Mouse (Mus musculus) ES-E14 (cell line): Measurements from ENCODE around the gene Borcs5. TPM values are rescaled to one million over a fixed set of nuclear protein-coding genes. Genes with fewer than 3 reads are reported as not detected.

Source experiments
- DNase-seq: peaks from one replicate; pipeline ENCODE4 v3.0.0-alpha.2; 2013; ENCODE audit warnings: low read depth, low spot score
- H3K27ac ChIP-seq: 2 replicates; pipeline ENCODE4 v1.5.1; 2012; ENCODE audit warnings: low read depth, mild to moderate bottlenecking, low read length, moderate library complexity, mixed read lengths; ENCODE audit not compliant: poor library complexity, insufficient read depth, severe bottlenecking
- H3K36me3 ChIP-seq: 2 replicates; pipeline ENCODE4 v1.6.1; 2012; ENCODE audit warnings: mild to moderate bottlenecking, low read length, moderate library complexity, mixed read lengths; ENCODE audit not compliant: control insufficient read depth, poor library complexity, insufficient read depth, severe bottlenecking
- H3K4me1 ChIP-seq, 2 experiments: fragments of 150-350 bp in 1 of 2; sonication (generic) in 1 of 2; 2 replicates each; pipeline ENCODE4 v1.6.1; 2012; ENCODE audit warnings: low read length in 2 of 2, mild to moderate bottlenecking in 1 of 2, mixed read lengths in 1 of 2; ENCODE audit not compliant: control insufficient read depth in 2 of 2, insufficient read depth in 2 of 2, poor library complexity in 1 of 2
- H3K4me3 ChIP-seq, 2 experiments: fragments of 150-350 bp in 1 of 2; sonication (generic) in 1 of 2; 2 replicates each; pipeline ENCODE4 v1.5.1; 2012; ENCODE audit warnings: low read length in 2 of 2, low read depth in 1 of 2, mild to moderate bottlenecking in 1 of 2, mixed read lengths in 1 of 2; ENCODE audit not compliant: insufficient read depth in 1 of 2, poor library complexity in 1 of 2, severe bottlenecking in 1 of 2
- H3K9ac ChIP-seq: 2 replicates; pipeline ENCODE4 v1.6.1; 2012; ENCODE audit warnings: low read depth, mild to moderate bottlenecking, low read length, mixed read lengths; ENCODE audit not compliant: poor library complexity, insufficient read depth, severe bottlenecking
- H3K9me3 ChIP-seq: fragments of 150-350 bp; sonication (generic); 2 replicates; pipeline ENCODE4 v1.6.1; 2012; ENCODE audit warnings: low read depth, mild to moderate bottlenecking, low read length; ENCODE audit not compliant: control insufficient read depth, insufficient read depth
- CHD2 ChIP-seq: IDR thresholded peaks from 2 replicates; pipeline ENCODE4 v1.6.1; 2014; ENCODE audit warnings: mild to moderate bottlenecking, low read depth, low read length, inconsistent platforms
- HCFC1 ChIP-seq: IDR thresholded peaks from 2 replicates; pipeline ENCODE4 v1.6.1; 2012; ENCODE audit warnings: low read length, inconsistent platforms, borderline replicate concordance; ENCODE audit not compliant: insufficient read depth
- MAFK ChIP-seq: IDR thresholded peaks from 2 replicates; pipeline ENCODE4 v1.6.1; 2014; ENCODE audit warnings: mild to moderate bottlenecking, low read depth, low read length, inconsistent platforms; ENCODE audit not compliant: insufficient read depth
- ZC3H11A ChIP-seq: IDR thresholded peaks from 2 replicates; pipeline ENCODE4 v1.6.1; 2012; ENCODE audit warnings: low read depth, mild to moderate bottlenecking, inconsistent platforms, low read length, borderline replicate concordance
- ZNF384 ChIP-seq: IDR thresholded peaks from 2 replicates; pipeline ENCODE4 v1.6.1; 2012; ENCODE audit warnings: low read depth, low read length, inconsistent platforms
- in situ Hi-C, 2 experiments: fragments of 600-800 bp; cut with MboI; formaldehyde crosslinking; loops; one replicate each; pipeline ENCODE4 v1.15.1; 2025; ENCODE audit warnings: low sequenced_read_pairs in 2 of 2, inconsistent platforms in 1 of 2; ENCODE audit not compliant: unreplicated experiment in 2 of 2
- total RNA-seq: library from RNA; depleted of rRNA; stranded (reverse); fragments of 300-350 nt; gene quantifications from 2 replicates; pipeline ENCODE4 v1.2.3, GENCODE M21; 2012

Borcs5 gene
- total RNA-seq, 1 experiment, result 10.1 TPM

- no peak overlapping the region for H3K4me3 ChIP-seq
- H3K9me3 ChIP-seq, result no peaks in the 10 kb centered on the region
- in situ Hi-C loops, result loop anchor here in 1 of 2 experiments (25.0 kb wide), 1 partner anchor 169 kb away; no protein-coding TSS in a partner anchor
- no peak for TF ChIP-seq MAFK
- no peak for TF ChIP-seq CHD2
- TF ChIP-seq ZC3H11A, result no peak
- no peak for TF ChIP-seq ZNF384
- no peak for TF ChIP-seq HCFC1
- H3K27ac ChIP-seq, result no peak overlapping the region
- peaks cover 0 to 2% of the 10 kb centered on the region in 2 experiments; a peak in 2 of 4 replicates for H3K4me1 ChIP-seq
- no peak for DNase-seq
- H3K36me3 ChIP-seq, result no peaks in the 10 kb centered on the region
- no peak overlapping the region for H3K9ac ChIP-seq
Observed at GRCm38 (mm10) chr6:134606540-134606939, 32.8 kb upstream of the Borcs5 start.

- no peak for DNase-seq
- H3K36me3 ChIP-seq, result no peaks in the 10 kb centered on the region
- peaks cover 0 to 2% of the 10 kb centered on the region in 2 experiments; a peak in 2 of 4 replicates for H3K4me1 ChIP-seq
- TF ChIP-seq MAFK (peak; percentile 95), ZNF384 (no peak), HCFC1 (no peak), ZC3H11A (peak; percentile 60; the same call in 1 of the 2 replicates), CHD2 (no peak)
- no peak overlapping the region for H3K9ac ChIP-seq
- no peak overlapping the region for H3K4me3 ChIP-seq
- in situ Hi-C loops, result loop anchor here in 1 of 2 experiments (25.0 kb wide), 1 partner anchor 170 kb away; no protein-coding TSS in a partner anchor
- no peaks in the 10 kb centered on the region for H3K9me3 ChIP-seq
- H3K27ac ChIP-seq, result no peak overlapping the region
Observed at GRCm38 (mm10) chr6:134606949-134607746, 32.2 kb upstream of the Borcs5 start.

- in situ Hi-C loops, result loop anchor here (10.0 to 25.0 kb wide), 2 partner anchors 173 to 646 kb away; no protein-coding TSS in a partner anchor
Observed at GRCm38 (mm10) chr6:134610380-134610779, 28.9 kb upstream of the Borcs5 start.

GRCm38 (mm10) chr6:134611896-134612295, 27.4 kb upstream of the Borcs5 start:
- Histone ChIP-seq H3K4me1 (peaks cover 0 to 2% of the 10 kb centered on the region in 2 experiments; a peak in 2 of 4 replicates), H3K9me3 (no peaks in the 10 kb centered on the region), H3K4me3 (peak overlapping the region in 1 of 2 experiments; percentile 5; a peak in 1 of 4 replicates), H3K9ac (peak overlapping the region; percentile 38; the same call in 1 of the 2 replicates), H3K36me3 (no peaks in the 10 kb centered on the region), H3K27ac (no peak overlapping the region)
- no peak for TF ChIP-seq ZNF384
- no peak for TF ChIP-seq CHD2
- no peak for TF ChIP-seq HCFC1
- no peak for TF ChIP-seq MAFK
- TF ChIP-seq ZC3H11A, result no peak
- no peak for DNase-seq
- in situ Hi-C loops, result loop anchor here (10.0 to 25.0 kb wide), 2 partner anchors 175 to 647 kb away; no protein-coding TSS in a partner anchor

More at GRCm38 (mm10) chr6:134610380-134610779, 28.9 kb upstream of the Borcs5 start:
- Histone ChIP-seq H3K4me1 (peaks cover 2% of the 10 kb centered on the region in 2 experiments; a peak in 2 of 4 replicates), H3K4me3 (no peak overlapping the region), H3K36me3 (no peaks in the 10 kb centered on the region), H3K27ac (no peak overlapping the region), H3K9me3 (no peaks in the 10 kb centered on the region), H3K9ac (no peak overlapping the region)
- DNase-seq, result no peak
- TF ChIP-seq CHD2, result no peak
- TF ChIP-seq MAFK, result no peak
- TF ChIP-seq ZNF384, result no peak
- no peak for TF ChIP-seq ZC3H11A
- TF ChIP-seq HCFC1, result no peak
